In the genomic region with DNA sequence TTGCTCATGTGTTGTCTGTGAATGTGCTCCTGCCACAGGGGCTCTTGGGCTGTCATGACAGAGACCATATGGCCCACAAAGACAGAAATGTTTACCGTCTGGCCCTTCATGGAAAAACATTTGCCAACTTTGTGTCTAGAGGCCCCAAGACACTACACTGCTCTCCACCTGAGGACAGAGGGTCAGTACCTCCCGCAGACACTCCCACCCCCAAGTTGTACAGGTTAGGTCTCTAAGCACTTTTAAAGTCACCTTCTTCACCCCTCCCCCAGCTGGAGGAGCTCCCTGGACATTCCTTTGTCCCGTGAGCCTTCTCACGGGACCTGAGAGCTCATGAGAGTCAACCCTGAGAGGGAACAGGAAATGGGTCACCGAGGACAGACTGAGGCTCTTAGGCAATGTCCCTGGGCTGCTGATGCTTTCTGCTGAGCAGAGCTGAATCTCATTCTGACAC, we compare ENCODE assay signal across 8 mouse cellular contexts. TPM values are rescaled to one million over a fixed set of nuclear protein-coding genes. Genes with fewer than 3 reads are reported as not detected.
A peak's percentile ranks its signal among the peaks of the same experiment; 100 is the strongest.
DNase-seq lines count a peak whose midpoint lies in the region; ATAC-seq and TF ChIP-seq lines count a peak whose summit lies in the region.

No protein-coding gene starts in this region.

- peak; percentile 50 for DNase-seq in kidney, adult 18-20 months
- DNase-seq in kidney, postnatal 10 days: no peak
- DNase-seq in embryonic facial prominence, embryonic 14.5 days (ENCODE audit: low spot score): no peak
- peak; percentile 31 for DNase-seq in kidney, postnatal 0 days (ENCODE audit: low spot score)
- no peak for DNase-seq in right cerebral cortex, postnatal 4 days
- DNase-seq in right cerebral cortex, postnatal 10 days (ENCODE audit: low spot score in 2 of 2): no peak

- H3K4me2 ChIP-seq in embryonic facial prominence, embryonic 14.5 days (ENCODE audit: low read depth, low read length): no peak overlapping the region
- H3K4me2 ChIP-seq in kidney, postnatal 0 days (ENCODE audit: low read length): no peak overlapping the region

- H3K27ac ChIP-seq in embryonic facial prominence, embryonic 14.5 days (replicated peaks; ENCODE audit: low read depth, low read length): peak overlapping the region; percentile 58; the same call in 1 of the 2 replicates
- peak overlapping the region; percentile 84 for H3K27ac ChIP-seq in kidney, postnatal 0 days

- no peak for TF ChIP-seq CTCF in kidney, postnatal 0 days (IDR thresholded peaks at IDR 0.05; ENCODE audit: low read depth)

- H3K27me3 ChIP-seq in embryonic facial prominence, embryonic 14.5 days (replicated peaks; ENCODE audit: control insufficient read depth, insufficient read depth, low read length): no peaks in the 10 kb centered on the region
- H3K27me3 ChIP-seq in kidney, postnatal 0 days (ENCODE audit: insufficient read depth, low read length): no peaks in the 10 kb centered on the region

- 41% methylated on average over 5 of the region's 5 CpGs for WGBS in embryonic facial prominence, embryonic 14.5 days
- WGBS in kidney, postnatal 0 days: 24% methylated on average over 5 of the region's 5 CpGs

- no peaks in the 10 kb centered on the region for H3K36me3 ChIP-seq in embryonic facial prominence, embryonic 14.5 days (ENCODE audit: control insufficient read depth, insufficient read depth, low read length)
- H3K36me3 ChIP-seq in kidney, postnatal 0 days (ENCODE audit: insufficient read depth, low read length): no peaks in the 10 kb centered on the region

- H3K9ac ChIP-seq in embryonic facial prominence, embryonic 14.5 days (ENCODE audit: low read depth, low read length): no peak overlapping the region
- no peak overlapping the region for H3K9ac ChIP-seq in kidney, postnatal 0 days (ENCODE audit: low read depth, low read length)

- no peak for ATAC-seq in embryonic facial prominence, embryonic 14.5 days (ENCODE audit: low read depth)
- ATAC-seq in kidney, postnatal 0 days (replicated peaks; ENCODE audit: low FRiP score, low read depth): peak; percentile 75
- peak; percentile 65 for ATAC-seq in megakaryocyte progenitor cell, adult 5-6 weeks (replicated peaks; ENCODE audit: poor library complexity)
- ATAC-seq in erythroid progenitor cell, adult 5-6 weeks (replicated peaks; ENCODE audit: low FRiP score, poor library complexity, severe bottlenecking): no peak

- no peak overlapping the region for H3K4me3 ChIP-seq in embryonic facial prominence, embryonic 14.5 days (ENCODE audit: low read depth, low read length)
- no peak overlapping the region for H3K4me3 ChIP-seq in kidney, postnatal 0 days (replicated peaks; ENCODE audit: low read depth, low read length)

- H3K4me1 ChIP-seq in embryonic facial prominence, embryonic 14.5 days (ENCODE audit: control insufficient read depth, insufficient read depth, low read length): peaks cover 20% of the 10 kb centered on the region
- H3K4me1 ChIP-seq in kidney, postnatal 0 days (replicated peaks; ENCODE audit: insufficient read depth, low read length): peaks cover 21% of the 10 kb centered on the region

- no peaks in the 10 kb centered on the region for H3K9me3 ChIP-seq in embryonic facial prominence, embryonic 14.5 days (ENCODE audit: control insufficient read depth, low read length)
- no peaks in the 10 kb centered on the region for H3K9me3 ChIP-seq in kidney, postnatal 0 days (replicated peaks; ENCODE audit: low read length)

RNA-seq across cellular contexts. Expression of gene Slc43a2, which starts 18.2 kb away (rescaled TPM):
- 4.3 and 5.3 TPM in 2 replicates for polyA plus RNA-seq in embryonic facial prominence, embryonic 14.5 days (2014; fragmentation: Nextera tagmentation; extraction: Ambion mirVana)
- polyA plus RNA-seq in kidney, postnatal 0 days (2015; fragmentation: Nextera tagmentation; extraction: Ambion mirVana): 16.6 and 19.1 TPM in 2 replicates
- total RNA-seq in megakaryocyte progenitor cell, adult 5-6 weeks (2015): 8.6 and 12.2 TPM in 2 replicates
- total RNA-seq in megakaryocyte progenitor cell, adult 5-6 weeks (2017): 8.9 and 9.9 TPM in 2 replicates
- 4.3 and 6.3 TPM in 2 replicates for total RNA-seq in erythroid progenitor cell, adult 5-6 weeks (2015; ENCODE audit: low replicate concordance)
- 4.5 and 8.2 TPM in 2 replicates for total RNA-seq in erythroid progenitor cell, adult 5-6 weeks (2017; ENCODE audit: low replicate concordance)

RNA-seq across cellular contexts. Expression of gene Scarf1, which starts 36.3 kb away (rescaled TPM):
- 6.9 and 7.2 TPM in 2 replicates for polyA plus RNA-seq in embryonic facial prominence, embryonic 14.5 days (2014; fragmentation: Nextera tagmentation; extraction: Ambion mirVana)
- 13.6 and 14.4 TPM in 2 replicates for polyA plus RNA-seq in kidney, postnatal 0 days (2015; fragmentation: Nextera tagmentation; extraction: Ambion mirVana)
- 1.7 and 3.0 TPM in 2 replicates for total RNA-seq in megakaryocyte progenitor cell, adult 5-6 weeks (2015)
- total RNA-seq in megakaryocyte progenitor cell, adult 5-6 weeks (2017): 2.4 and 3.7 TPM in 2 replicates
- total RNA-seq in erythroid progenitor cell, adult 5-6 weeks (2015; ENCODE audit: low replicate concordance): not detected in 2 replicates
- 0.15 TPM in 1 of 2 replicates, not detected in the other for total RNA-seq in erythroid progenitor cell, adult 5-6 weeks (2017; ENCODE audit: low replicate concordance)

RNA-seq across cellular contexts. Expression of gene Pitpna, which starts 38.2 kb away (rescaled TPM):
- polyA plus RNA-seq in embryonic facial prominence, embryonic 14.5 days (2014; fragmentation: Nextera tagmentation; extraction: Ambion mirVana): 81.7 and 86.3 TPM in 2 replicates
- 68.9 and 69.8 TPM in 2 replicates for polyA plus RNA-seq in kidney, postnatal 0 days (2015; fragmentation: Nextera tagmentation; extraction: Ambion mirVana)
- total RNA-seq in megakaryocyte progenitor cell, adult 5-6 weeks (2015): 166 and 176 TPM in 2 replicates
- total RNA-seq in megakaryocyte progenitor cell, adult 5-6 weeks (2017): 70.3 and 82.4 TPM in 2 replicates
- 39.8 and 49.4 TPM in 2 replicates for total RNA-seq in erythroid progenitor cell, adult 5-6 weeks (2015; ENCODE audit: low replicate concordance)
- 18.0 and 33.4 TPM in 2 replicates for total RNA-seq in erythroid progenitor cell, adult 5-6 weeks (2017; ENCODE audit: low replicate concordance)

RNA-seq across cellular contexts. Expression of gene Rilp, which starts 39.8 kb away (rescaled TPM):
- 0.59 and 0.70 TPM in 2 replicates for polyA plus RNA-seq in embryonic facial prominence, embryonic 14.5 days (2014; fragmentation: Nextera tagmentation; extraction: Ambion mirVana)
- polyA plus RNA-seq in kidney, postnatal 0 days (2015; fragmentation: Nextera tagmentation; extraction: Ambion mirVana): 4.2 and 4.5 TPM in 2 replicates
- total RNA-seq in megakaryocyte progenitor cell, adult 5-6 weeks (2015): 0.64 TPM in 1 of 2 replicates, not detected in the other
- total RNA-seq in megakaryocyte progenitor cell, adult 5-6 weeks (2017): 0.24 TPM in 1 of 2 replicates, not detected in the other
- total RNA-seq in erythroid progenitor cell, adult 5-6 weeks (2015; ENCODE audit: low replicate concordance): not detected in 2 replicates
- 0.26 and 1.3 TPM in 2 replicates for total RNA-seq in erythroid progenitor cell, adult 5-6 weeks (2017; ENCODE audit: low replicate concordance)

Comparison
In these comparisons a context has a peak if more than half of its experiments do, and no peak if none do; other contexts are left out.
1. DNase-seq: peak in kidney, adult 18-20 months (single experiment) and kidney, postnatal 0 days (single experiment); none in kidney, postnatal 10 days (single experiment), embryonic facial prominence, embryonic 14.5 days (single experiment), right cerebral cortex, postnatal 4 days (single experiment) and right cerebral cortex, postnatal 10 days (0 of 2).
2. ATAC-seq: peak in kidney, postnatal 0 days (single experiment) and megakaryocyte progenitor cell, adult 5-6 weeks (single experiment); none in embryonic facial prominence, embryonic 14.5 days (single experiment) and erythroid progenitor cell, adult 5-6 weeks (single experiment).